Mouse (Mus musculus): ENCODE data around the gene Tsc22d2. TPM values are rescaled to one million over a fixed set of nuclear protein-coding genes. Genes with fewer than 3 reads are reported as not detected.

Tsc22d2 gene
- polyA plus RNA-seq, 1 experiment from 2014 or later, result 7.4 TPM

GRCm38 (mm10) chr3:58504676-58505075 is 90.2 kb downstream of the Tsc22d2 start:
- Histone ChIP-seq H3K27me3 (ENCODE audit: low read depth, poor library complexity, severe bottlenecking) (no peaks in the 10 kb centered on the region), H3K27ac (replicated peaks) (no peak overlapping the region), H3K36me3 (no peaks in the 10 kb centered on the region), H3K4me1 (no peaks in the 10 kb centered on the region), H3K9me3 (replicated peaks) (no peaks in the 10 kb centered on the region), H3K4me3 (no peak overlapping the region)
- no peak for DNase-seq (ENCODE audit: low spot score)

- no peaks in the 10 kb centered on the region for H3K36me3 ChIP-seq
- H3K27ac ChIP-seq (replicated peaks), result no peak overlapping the region
- H3K27me3 ChIP-seq (ENCODE audit: low read depth, poor library complexity, severe bottlenecking), result no peaks in the 10 kb centered on the region
- DNase-seq (ENCODE audit: low spot score), result no peak
- H3K4me1 ChIP-seq, result no peaks in the 10 kb centered on the region
- no peak overlapping the region for H3K4me3 ChIP-seq
- H3K9me3 ChIP-seq (replicated peaks), result no peaks in the 10 kb centered on the region
- 86% methylated on average over 7 of the region's 7 CpGs for WGBS
Measured at GRCm38 (mm10) chr3:58508020-58508750, 93.7 kb downstream of the Tsc22d2 start.

GRCm38 (mm10) chr3:58511581-58511980 is 97.1 kb downstream of the Tsc22d2 start:
- no peak for DNase-seq (ENCODE audit: low spot score)
- Histone ChIP-seq H3K36me3 (no peaks in the 10 kb centered on the region), H3K27me3 (ENCODE audit: low read depth, poor library complexity, severe bottlenecking) (no peaks in the 10 kb centered on the region), H3K27ac (replicated peaks) (no peak overlapping the region), H3K9me3 (replicated peaks) (no peaks in the 10 kb centered on the region), H3K4me3 (no peak overlapping the region), H3K4me1 (no peaks in the 10 kb centered on the region)

- Histone ChIP-seq H3K9me3 (replicated peaks) (no peaks in the 10 kb centered on the region), H3K4me3 (no peak overlapping the region), H3K4me1 (no peaks in the 10 kb centered on the region), H3K27ac (replicated peaks) (no peak overlapping the region), H3K36me3 (no peaks in the 10 kb centered on the region), H3K27me3 (ENCODE audit: low read depth, poor library complexity, severe bottlenecking) (no peaks in the 10 kb centered on the region)
- 85% methylated on average over 3 of the region's 3 CpGs for WGBS
- DNase-seq (ENCODE audit: low spot score), result no peak
Measured at GRCm38 (mm10) chr3:58512740-58513139, 98.2 kb downstream of the Tsc22d2 start.

GRCm38 (mm10) chr3:58513483-58513882 is 99.0 kb downstream of the Tsc22d2 start:
- Histone ChIP-seq H3K27ac (replicated peaks) (no peak overlapping the region), H3K36me3 (no peaks in the 10 kb centered on the region), H3K4me1 (no peaks in the 10 kb centered on the region), H3K4me3 (no peak overlapping the region), H3K9me3 (replicated peaks) (no peaks in the 10 kb centered on the region), H3K27me3 (ENCODE audit: low read depth, poor library complexity, severe bottlenecking) (no peaks in the 10 kb centered on the region)
- 85% methylated on average over 4 of the region's 4 CpGs for WGBS
- DNase-seq (ENCODE audit: low spot score), result no peak

- Histone ChIP-seq H3K4me3 (no peak overlapping the region), H3K36me3 (peaks cover 8% of the 10 kb centered on the region), H3K4me1 (no peaks in the 10 kb centered on the region), H3K27ac (replicated peaks) (no peak overlapping the region), H3K9me3 (replicated peaks) (no peaks in the 10 kb centered on the region), H3K27me3 (ENCODE audit: low read depth, poor library complexity, severe bottlenecking) (no peaks in the 10 kb centered on the region)
- no peak for DNase-seq (ENCODE audit: low spot score)
- 81% methylated on average over 1 of the region's 1 CpGs for WGBS
Measured at GRCm38 (mm10) chr3:58515947-58516601, 101.6 kb downstream of the Tsc22d2 start.

Other genes starting within 250 kb of the Tsc22d2 start
- 56.0 and 56.3 TPM in 2 replicates for gene Eif2a, start 111.1 kb downstream of the Tsc22d2 start, polyA plus RNA-seq (2016; fragmentation: Nextera tagmentation; extraction: Ambion mirVana)
- gene Serp1, start 111.2 kb downstream of the Tsc22d2 start, polyA plus RNA-seq (2016; fragmentation: Nextera tagmentation; extraction: Ambion mirVana), result 136 and 143 TPM in 2 replicates
- 16.5 and 17.1 TPM in 2 replicates for gene Selenot, start 161.9 kb downstream of the Tsc22d2 start, polyA plus RNA-seq (2016; fragmentation: Nextera tagmentation; extraction: Ambion mirVana)
- gene Erich6, start 222.5 kb downstream of the Tsc22d2 start, polyA plus RNA-seq (2016; fragmentation: Nextera tagmentation; extraction: Ambion mirVana), result 0.05 TPM in 1 of 2 replicates, not detected in the other

Measured in midbrain, embryonic 10.5 days (tissue).